Mouse (Mus musculus): ENCODE results near the gene Slc10a7.
"Not testable (repeated sequence)": the region's sequence is repeated elsewhere in the genome, so short reads cannot be mapped to it uniquely, and the experiment has no call there.

Slc10a7 gene

GRCm38 (mm10) chr8:78670241-78670640 is 161.1 kb downstream of the Slc10a7 start:
- DNase-seq = no peak

GRCm38 (mm10) chr8:78678541-78679219 is 169.5 kb downstream of the Slc10a7 start:
- DNase-seq = no peak

GRCm38 (mm10) chr8:78690795-78691194 is 181.6 kb downstream of the Slc10a7 start:
- no peak for DNase-seq

- no peak for DNase-seq
Observed at GRCm38 (mm10) chr8:78698331-78698741, 189.2 kb downstream of the Slc10a7 start.

GRCm38 (mm10) chr8:78703068-78703820 is 194.1 kb downstream of the Slc10a7 start:
- DNase-seq = no peak

GRCm38 (mm10) chr8:78705980-78706379 is 196.8 kb downstream of the Slc10a7 start:
- no peak for DNase-seq

GRCm38 (mm10) chr8:78709948-78710644 is 200.9 kb downstream of the Slc10a7 start:
- no peak for DNase-seq

GRCm38 (mm10) chr8:78710961-78711360 is 201.8 kb downstream of the Slc10a7 start:
- no peak for DNase-seq

GRCm38 (mm10) chr8:78714880-78715279 is 205.7 kb downstream of the Slc10a7 start:
- no peak for DNase-seq

- no peak for DNase-seq
Observed at GRCm38 (mm10) chr8:78716546-78716945, 207.4 kb downstream of the Slc10a7 start.

GRCm38 (mm10) chr8:78717191-78717590 is 208.0 kb downstream of the Slc10a7 start:
- not testable (repeated sequence) for DNase-seq

GRCm38 (mm10) chr8:78719279-78720040 is 210.3 kb downstream of the Slc10a7 start:
- DNase-seq = no peak

GRCm38 (mm10) chr8:78720041-78720414 is 210.9 kb downstream of the Slc10a7 start:
- DNase-seq = no peak

- DNase-seq = no peak
Observed at GRCm38 (mm10) chr8:78721576-78721975, 212.4 kb downstream of the Slc10a7 start.

GRCm38 (mm10) chr8:78722201-78722600 is 213.1 kb downstream of the Slc10a7 start:
- DNase-seq = no peak

GRCm38 (mm10) chr8:78724832-78725231 is 215.7 kb downstream of the Slc10a7 start:
- no peak for DNase-seq

- DNase-seq = no peak
Observed at GRCm38 (mm10) chr8:78728240-78728639, 219.1 kb downstream of the Slc10a7 start.

GRCm38 (mm10) chr8:78732410-78732809 is 223.3 kb downstream of the Slc10a7 start:
- no peak for DNase-seq

- no peak for DNase-seq
Observed at GRCm38 (mm10) chr8:78732995-78733512, 223.9 kb downstream of the Slc10a7 start.

GRCm38 (mm10) chr8:78734721-78735517 is 225.8 kb downstream of the Slc10a7 start:
- no peak for DNase-seq

GRCm38 (mm10) chr8:78738304-78738703 is 229.2 kb downstream of the Slc10a7 start:
- no peak for DNase-seq

GRCm38 (mm10) chr8:78740936-78741335 is 231.8 kb downstream of the Slc10a7 start:
- no peak for DNase-seq
